ENCODE assay signal across 1 mouse cellular context in genomic region chr11:120633520-120634343, GRCm38 (mm10).
TF ChIP-seq lines count a peak whose summit lies in the region.

Gene Mafg (minus strand): TSS chr11:120633600.

TF ChIP-seq in CH12.LX, 34 proteins besides CTCF, POLR2A, EP300 and RAD21 (continued from another document):
- no peak for TF ChIP-seq KAT2A (IDR thresholded peaks at IDR 0.05; ENCODE audit: insufficient replicate concordance, low read length)
- no peak for TF ChIP-seq PAX5 (IDR thresholded peaks at IDR 0.05; ENCODE audit: low read length)
- TF ChIP-seq ELF1 (IDR thresholded peaks at IDR 0.05; ENCODE audit: low read depth, low read length) = peak; percentile 16
- TF ChIP-seq MAFK (IDR thresholded peaks at IDR 0.05; ENCODE audit: insufficient replicate concordance, low read length) = no peak
- no peak for TF ChIP-seq CHD1 (IDR thresholded peaks at IDR 0.05; ENCODE audit: low read depth, low read length)
- peak; percentile 95 for TF ChIP-seq MAX (IDR thresholded peaks at IDR 0.05; ENCODE audit: low read length)
- TF ChIP-seq ZC3H11A (IDR thresholded peaks at IDR 0.05; ENCODE audit: low read depth, low read length) = no peak
- TF ChIP-seq JUND (conservative IDR thresholded peaks at IDR 0.05; ENCODE audit: low read depth, low read length) = no peak
- TF ChIP-seq IRF4 (IDR thresholded peaks at IDR 0.05; ENCODE audit: low read depth, low read length) = no peak; the same call in 1 of the 2 replicates
- TF ChIP-seq JUN (IDR thresholded peaks at IDR 0.05; ENCODE audit: insufficient read depth, low read depth, low read length) = no peak
- peak; percentile 55 for TF ChIP-seq TCF12 (IDR thresholded peaks at IDR 0.05; ENCODE audit: low read depth, low read length)
- TF ChIP-seq ZKSCAN1 (IDR thresholded peaks at IDR 0.05; ENCODE audit: borderline replicate concordance, low read depth, low read length) = no peak
- TF ChIP-seq NELFE (IDR thresholded peaks at IDR 0.05; ENCODE audit: low read depth, low read length) = peak; percentile 74
- TF ChIP-seq MEF2A (IDR thresholded peaks at IDR 0.05; ENCODE audit: borderline replicate concordance, low read depth, low read length) = 0 out of 2 replicates have a peak, but pooled peaks have one; percentile 18
- TF ChIP-seq MAZ (IDR thresholded peaks at IDR 0.05; ENCODE audit: low read depth, low read length) = no peak
- TF ChIP-seq MXI1 (IDR thresholded peaks at IDR 0.05; ENCODE audit: low read depth, low read length) = peak; percentile 99
- peak; percentile 97 for TF ChIP-seq USF1 (IDR thresholded peaks at IDR 0.05; ENCODE audit: low read depth, low read length)
- TF ChIP-seq BHLHE40 (IDR thresholded peaks at IDR 0.05; ENCODE audit: low read depth, low read length) = peak; percentile 85
- peak; percentile 69; the same call in 1 of the 2 replicates for TF ChIP-seq TBP (conservative IDR thresholded peaks at IDR 0.05; ENCODE audit: low read depth, low read length)
- TF ChIP-seq USF2 (conservative IDR thresholded peaks at IDR 0.05; ENCODE audit: low read depth, low read length) = peak; percentile 93
- peak; percentile 96 for TF ChIP-seq NRF1 (IDR thresholded peaks at IDR 0.05; ENCODE audit: low read depth, low read length)
